Mouse (Mus musculus) left cerebral cortex, adult 9 months (tissue): Measurements from ENCODE around the gene Mad2l1bp.

Source experiments
- DNase-seq, 2 experiments: peaks; one replicate each; pipeline ENCODE4 v3.0.0; 2022; ENCODE audit warnings: low spot score in 2 of 2

Gene Mad2l1bp

GRCm38 (mm10) chr17:46110402-46111289, 42.7 kb downstream of the Mad2l1bp start, which contains the start of gene Mrps18a:
TSS of gene Mrps18a (plus strand) at chr17:46110986.
- peak; percentile 53 to 82 for DNase-seq

GRCm38 (mm10) chr17:46108286-46108685, 45.1 kb downstream of the Mad2l1bp start:
- no peak for DNase-seq

GRCm38 (mm10) chr17:46104487-46104886, 48.9 kb downstream of the Mad2l1bp start:
- DNase-seq = no peak

- no peak for DNase-seq
Observed at GRCm38 (mm10) chr17:46102608-46103159, 50.7 kb downstream of the Mad2l1bp start.

GRCm38 (mm10) chr17:46101906-46102305, 51.4 kb downstream of the Mad2l1bp start:
- DNase-seq = no peak

GRCm38 (mm10) chr17:46098525-46098924, 54.8 kb downstream of the Mad2l1bp start:
- no peak for DNase-seq
